Mouse (Mus musculus) brain, embryonic 14.5 days (tissue): ENCODE measurements around the gene Stub1.
"Not testable (repeated sequence)": the region's sequence is repeated elsewhere in the genome, so short reads cannot be mapped to it uniquely, and the experiment has no call there.

ENCODE experiments used
- CTCF ChIP-seq: fragments of 200-500 bp; IDR thresholded peaks from 2 replicates; pipeline ENCODE4 v1.5.1; 2012; ENCODE audit warnings: inconsistent platforms, mild to moderate bottlenecking, moderate library complexity, borderline replicate concordance; ENCODE audit not compliant: insufficient read depth, insufficient read length; ENCODE audit errors: extremely low read depth
- POLR2A ChIP-seq: fragments of 200-500 bp; IDR thresholded peaks from 2 replicates; pipeline ENCODE4 v1.6.1; 2012; ENCODE audit warnings: mild to moderate bottlenecking, inconsistent platforms, borderline replicate concordance; ENCODE audit not compliant: poor library complexity, insufficient read depth, insufficient read length, severe bottlenecking; ENCODE audit errors: extremely low read depth

GRCm38 (mm10) chr17:25807452-25807851, 25.8 kb downstream of the Stub1 start:
- TF ChIP-seq POLR2A: not testable (repeated sequence)
- peak; percentile 9; the same call in 1 of the 2 replicates for TF ChIP-seq CTCF
